Mouse (Mus musculus): ENCODE measurements at regions not wholly inside any gene's neighbourhood (a gene's known extent, or its start where the extent isn't known, plus 50 kb on each side); places are given as distances from the start of the nearest gene placed in this dataset.

GRCm38 (mm10) chr10:122618854-122619253, 59.7 kb upstream of the Ppm1h start:
- no peak for DNase-seq
- WGBS, result 66% methylated on average over 3 of the region's 3 CpGs
- no peaks in the 10 kb centered on the region for H3K4me1 ChIP-seq (ENCODE audit: control insufficient read depth, insufficient read depth, low read length)
- TF ChIP-seq POLR2A (IDR thresholded peaks at IDR 0.05; ENCODE audit: borderline replicate concordance, extremely low read depth, low read depth, low read length) (no peak), CTCF (IDR thresholded peaks at IDR 0.05; ENCODE audit: insufficient read depth, low read length) (no peak)
- no peak overlapping the region for H3K4me3 ChIP-seq (replicated peaks; ENCODE audit: extremely low read depth, low read depth, low read length)

DNA sequence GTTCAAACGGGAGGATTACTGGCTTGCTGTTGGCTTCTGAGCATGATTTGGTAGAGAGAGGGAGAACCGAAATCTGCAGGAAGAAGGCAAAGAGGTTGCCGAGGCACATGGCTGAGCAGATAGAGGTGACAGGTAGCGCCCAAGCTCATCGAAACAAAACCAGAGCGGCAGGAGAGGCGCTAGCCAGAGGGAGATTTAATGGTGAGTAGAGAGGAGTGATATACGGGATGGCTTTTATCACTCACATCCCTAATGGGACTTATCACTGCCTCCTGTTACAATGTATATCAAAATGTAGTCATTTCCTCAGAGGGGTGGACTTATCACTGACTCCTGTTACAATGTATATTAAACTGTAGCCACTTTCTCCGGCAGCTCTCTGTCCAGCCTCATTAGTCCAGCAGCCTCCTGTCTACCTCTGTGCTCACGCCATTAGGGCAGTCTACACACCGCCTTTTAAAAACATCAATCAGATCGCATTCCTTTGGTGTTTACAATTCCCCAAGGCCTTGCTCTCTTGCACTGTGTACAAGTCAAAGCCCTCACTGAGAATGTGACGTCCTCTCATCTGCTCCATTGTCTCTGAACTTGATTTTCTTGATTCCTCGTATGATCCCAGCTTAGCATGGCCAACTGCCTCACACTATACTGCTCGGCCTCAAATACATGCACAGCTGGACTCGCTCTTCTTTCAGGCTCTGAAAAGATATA, 59.0 kb upstream of the Ppm1h start:
- whole genome bisulfite sequencing, result 50% methylated on average over 16 of the region's 16 CpGs
- Histone ChIP-seq H3K4me3 (replicated peaks; ENCODE audit: extremely low read depth, low read depth, low read length) (no peak overlapping the region), H3K4me1 (ENCODE audit: control insufficient read depth, insufficient read depth, low read length) (no peaks in the 10 kb centered on the region)
- TF ChIP-seq CTCF (IDR thresholded peaks at IDR 0.05; ENCODE audit: insufficient read depth, low read length) (no peak), POLR2A (IDR thresholded peaks at IDR 0.05; ENCODE audit: borderline replicate concordance, extremely low read depth, low read depth, low read length) (no peak)
- no peak for DNase-seq

Measured in lung, adult 2 months (tissue).